Mouse (Mus musculus) lung, adult 2 months (tissue): ENCODE data around the gene Gm20388. TPM values are rescaled to one million over a fixed set of nuclear protein-coding genes. Genes with fewer than 3 reads are reported as not detected.

Source experiments
- DNase-seq: peaks from one replicate; pipeline ENCODE4 v3.0.0; 2022
- H3K4me1 ChIP-seq: fragments of 200-500 bp; 2 replicates; pipeline ENCODE4 v1.6.1; 2011; ENCODE audit warnings: low read length; ENCODE audit not compliant: control insufficient read depth, insufficient read depth
- H3K4me3 ChIP-seq: fragments of 200-500 bp; replicated peaks from 2 replicates; pipeline ENCODE3; 2011; ENCODE audit warnings: low read depth, mild to moderate bottlenecking, control low read depth, low read length; ENCODE audit errors: extremely low read depth
- CTCF ChIP-seq: fragments of 200-500 bp; IDR thresholded peaks from 2 replicates; pipeline ENCODE4 v1.5.1; 2011; ENCODE audit warnings: mild to moderate bottlenecking, low read length, control low read depth; ENCODE audit not compliant: insufficient read depth
- POLR2A ChIP-seq: fragments of 200-500 bp; IDR thresholded peaks from 2 replicates; pipeline ENCODE4 v1.6.1; 2011; ENCODE audit warnings: low read depth, mild to moderate bottlenecking, control low read depth, low read length, borderline replicate concordance; ENCODE audit errors: extremely low read depth
- WGBS: fragments of 180-500 bp; shearing (Covaris S2); methylation state at CpG from one replicate; pipeline ENCODE4 v1.1.7; 2018; 5-methylcytosine and 5-hydroxymethylcytosine counted together
- polyA plus RNA-seq: library from polyadenylated mRNA; depleted of rRNA; stranded (reverse); fragments of >200 nt; gene quantifications from 2 replicates; pipeline ENCODE4 v1.2.3, GENCODE M21; 2012

The Gm20388 gene
- polyA plus RNA-seq, 1 experiment = 67.8 TPM

DNA sequence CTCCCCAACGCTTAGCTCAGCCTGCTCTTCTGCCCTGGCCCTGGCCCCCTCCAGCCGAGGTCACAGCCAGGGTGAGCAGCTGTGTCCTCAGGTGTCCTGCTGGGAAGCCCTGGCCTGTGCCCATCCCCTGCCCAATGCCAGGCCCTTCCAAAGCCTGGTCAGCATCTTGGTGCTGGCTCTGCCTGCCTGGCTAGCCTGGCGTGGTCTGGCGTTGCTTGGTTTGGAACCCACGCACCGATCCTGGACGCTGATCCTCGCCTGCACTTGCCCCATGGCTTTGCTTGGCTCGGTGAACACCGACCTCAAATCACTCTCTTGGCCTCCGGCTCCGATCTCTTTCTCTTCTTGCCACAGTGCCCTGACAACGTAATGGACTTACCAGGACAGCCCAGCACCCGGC, 152.1 kb downstream of the Gm20388 start:
- H3K4me1 ChIP-seq = no peaks in the 10 kb centered on the region
- no peak for DNase-seq
- no peak overlapping the region for H3K4me3 ChIP-seq
- no peak for TF ChIP-seq CTCF
- no peak for TF ChIP-seq POLR2A
- WGBS = 87% methylated on average over 14 of the region's 14 CpGs

DNA sequence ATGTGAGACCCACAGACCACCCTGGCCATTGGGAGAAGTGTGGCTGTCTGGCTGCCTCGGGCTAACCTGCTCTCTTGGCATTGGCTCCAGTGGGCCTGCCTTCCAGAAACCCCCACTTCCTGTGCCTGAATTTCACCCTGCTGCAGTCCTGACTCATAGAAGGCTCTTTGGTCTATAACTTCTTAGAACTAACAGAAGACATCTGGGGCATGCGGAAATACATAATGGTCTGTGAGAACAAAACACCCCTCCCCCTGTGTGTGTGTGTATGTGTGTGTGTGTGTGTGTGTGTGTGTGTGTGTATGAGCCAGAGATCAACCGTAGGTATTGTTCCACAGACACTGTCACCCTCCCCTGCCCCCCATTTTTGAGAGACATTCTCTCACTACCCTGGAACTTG, 152.7 kb downstream of the Gm20388 start:
- TF ChIP-seq CTCF (no peak), POLR2A (no peak)
- 70% methylated on average over 3 of the region's 3 CpGs for WGBS
- DNase-seq = no peak
- Histone ChIP-seq H3K4me1 (no peaks in the 10 kb centered on the region), H3K4me3 (no peak overlapping the region)

DNA sequence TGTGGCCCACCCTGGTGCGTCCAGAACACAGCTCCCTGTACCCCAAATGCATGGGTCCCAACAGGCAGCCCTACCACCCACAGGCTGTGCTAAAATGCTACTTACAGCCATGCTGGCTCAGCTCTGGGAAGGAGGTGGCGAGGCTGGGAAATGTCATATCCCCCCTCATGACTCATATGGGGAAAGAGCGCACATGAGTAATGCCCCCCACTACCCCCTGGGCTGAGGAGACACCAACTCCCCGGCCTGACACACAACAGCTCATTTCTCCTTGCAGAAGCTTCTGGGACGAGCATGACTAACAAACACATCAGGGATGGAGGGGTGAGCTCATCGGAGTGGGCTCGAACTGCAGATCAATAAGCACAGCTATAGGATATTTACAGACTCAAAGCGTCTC, 155.0 kb downstream of the Gm20388 start:
- Histone ChIP-seq H3K4me3 (no peak overlapping the region), H3K4me1 (no peaks in the 10 kb centered on the region)
- DNase-seq = no peak
- TF ChIP-seq CTCF (no peak), POLR2A (no peak)
- WGBS = 91% methylated on average over 8 of the region's 8 CpGs

DNA sequence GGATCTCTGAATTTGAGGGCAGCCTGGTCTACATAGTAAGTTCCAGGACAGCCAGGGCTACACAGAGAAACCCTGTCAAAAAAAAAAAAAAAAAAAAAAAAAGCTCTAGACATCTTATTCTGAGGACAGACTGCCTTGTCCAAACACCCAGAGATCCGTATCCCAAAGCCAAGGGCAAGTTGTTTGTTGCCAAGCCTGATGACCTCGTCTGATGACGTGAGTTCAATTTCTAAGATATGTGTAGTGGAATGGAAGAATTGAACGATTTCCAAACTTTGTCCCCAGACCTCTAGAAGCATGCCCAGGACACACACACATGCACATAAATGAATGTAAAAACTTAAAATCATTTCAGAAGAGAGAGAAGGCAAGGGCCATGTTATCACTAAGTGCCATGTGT, 155.6 kb downstream of the Gm20388 start:
- DNase-seq = no peak
- no peaks in the 10 kb centered on the region for H3K4me1 ChIP-seq
- WGBS = 61% methylated on average over 4 of the region's 4 CpGs

DNA sequence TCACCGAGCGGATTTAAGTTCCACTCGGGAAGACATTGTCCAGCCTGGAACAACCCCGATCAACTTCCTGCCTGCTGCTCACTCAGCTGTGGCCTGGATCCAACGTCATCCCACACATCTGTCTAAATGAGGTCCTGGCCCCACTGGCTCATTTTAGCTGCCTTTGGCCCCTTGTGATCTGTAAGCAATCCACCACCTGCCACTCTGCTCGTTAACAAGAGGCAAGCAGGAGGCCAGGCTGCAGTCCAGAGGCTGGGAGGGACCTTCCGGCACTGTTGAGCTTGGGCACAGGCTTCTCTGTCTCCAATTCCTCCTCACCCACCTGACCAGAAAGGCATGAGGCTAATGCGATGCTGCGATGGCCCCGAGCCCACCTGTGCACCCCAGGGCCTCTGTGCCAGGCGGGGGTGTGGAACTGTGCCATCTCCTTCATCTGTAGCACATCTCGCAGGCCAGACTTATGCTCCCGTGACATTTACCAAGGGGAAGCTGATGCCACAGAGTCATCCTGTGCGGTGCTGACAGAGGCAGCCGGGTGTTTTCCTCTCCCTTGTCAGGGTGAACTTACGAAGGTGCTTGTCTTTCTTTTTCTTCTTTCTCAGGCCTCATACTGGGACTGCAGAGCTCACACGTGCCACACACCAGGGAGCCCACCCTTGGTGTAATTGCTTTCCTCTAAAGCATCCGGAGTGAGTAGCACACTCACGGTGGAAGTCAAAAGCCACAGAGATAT, 157.5 kb downstream of the Gm20388 start:
- H3K4me1 ChIP-seq = no peaks in the 10 kb centered on the region
- TF ChIP-seq CTCF (no peak), POLR2A (no peak)
- peak; percentile 23 for DNase-seq
- H3K4me3 ChIP-seq = no peak overlapping the region
- 47% methylated on average over 19 of the region's 19 CpGs for WGBS

More for the DNA sequence above, 155.6 kb downstream of the Gm20388 start:
- TF ChIP-seq POLR2A (no peak), CTCF (no peak)
- H3K4me3 ChIP-seq = no peak overlapping the region

DNA sequence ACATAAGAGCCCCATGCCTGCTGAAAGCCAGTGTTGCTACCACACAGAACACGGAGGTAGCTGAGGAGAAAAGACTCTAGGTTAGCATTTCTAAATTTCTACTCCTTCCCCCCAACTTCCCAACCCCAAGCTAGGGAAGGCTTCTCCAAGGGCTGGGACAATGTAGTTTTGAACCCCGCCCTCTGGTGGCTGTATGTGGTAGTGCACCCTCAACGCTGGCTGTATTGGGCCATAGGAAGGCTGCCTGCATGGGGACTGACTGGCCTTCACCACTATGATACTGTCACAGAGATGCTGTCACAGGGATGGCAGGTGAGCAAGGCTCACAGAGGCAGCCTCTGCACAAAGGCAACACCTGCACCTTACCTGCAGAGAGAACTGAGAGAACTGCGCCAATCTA, 161.0 kb downstream of the Gm20388 start:
- peak; percentile 79 for DNase-seq
- no peak for TF ChIP-seq POLR2A
- TF ChIP-seq CTCF = peak; percentile 92
- Histone ChIP-seq H3K4me3 (no peak overlapping the region), H3K4me1 (no peaks in the 10 kb centered on the region)
- 26% methylated on average over 4 of the region's 4 CpGs for WGBS

DNA sequence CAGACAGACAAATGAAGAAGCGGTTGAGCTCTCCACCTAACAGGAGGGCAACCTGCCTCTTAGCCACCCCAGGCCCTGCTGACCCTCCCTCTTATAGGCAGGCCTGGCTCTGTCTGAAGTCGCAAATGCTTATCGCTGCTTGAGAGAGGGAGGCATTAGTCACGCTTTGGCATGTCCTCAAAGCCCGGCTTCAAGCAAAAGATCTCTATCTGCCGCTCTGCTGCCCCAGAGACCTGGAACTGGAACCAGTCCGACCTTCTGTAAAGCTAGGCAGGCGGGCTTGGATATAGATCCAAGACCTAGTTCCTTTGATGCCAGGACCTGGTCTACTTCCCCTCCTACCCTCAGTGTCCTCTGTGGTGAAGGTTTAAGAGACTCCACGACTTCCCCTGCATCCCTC, 161.6 kb downstream of the Gm20388 start:
- 68% methylated on average over 9 of the region's 9 CpGs for WGBS
- no peak for TF ChIP-seq CTCF
- TF ChIP-seq POLR2A = no peak
- no peaks in the 10 kb centered on the region for H3K4me1 ChIP-seq
- no peak overlapping the region for H3K4me3 ChIP-seq
- DNase-seq = no peak

DNA sequence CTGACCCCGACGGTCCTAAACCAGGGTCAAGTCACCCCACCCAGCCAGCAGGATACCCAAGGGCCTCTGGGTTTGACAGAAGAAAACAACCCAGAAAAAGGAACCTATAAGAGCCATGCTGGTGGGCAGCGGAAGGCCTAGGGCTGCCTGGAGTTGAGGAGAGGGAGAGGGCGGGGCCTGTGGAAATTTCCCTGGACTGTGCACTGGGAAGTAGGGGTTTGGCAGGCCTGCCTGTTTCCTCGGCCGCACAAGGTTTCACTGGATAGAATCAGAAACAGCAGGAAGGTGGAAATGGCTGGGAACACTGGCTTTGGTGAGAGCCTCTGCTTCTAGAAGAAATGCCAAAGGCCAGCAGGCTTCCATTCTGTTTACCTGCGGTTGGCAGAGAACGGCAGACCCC, 162.2 kb downstream of the Gm20388 start:
- Histone ChIP-seq H3K4me3 (no peak overlapping the region), H3K4me1 (no peaks in the 10 kb centered on the region)
- TF ChIP-seq POLR2A = no peak
- no peak for TF ChIP-seq CTCF
- DNase-seq = no peak
- WGBS = 76% methylated on average over 8 of the region's 8 CpGs

DNA sequence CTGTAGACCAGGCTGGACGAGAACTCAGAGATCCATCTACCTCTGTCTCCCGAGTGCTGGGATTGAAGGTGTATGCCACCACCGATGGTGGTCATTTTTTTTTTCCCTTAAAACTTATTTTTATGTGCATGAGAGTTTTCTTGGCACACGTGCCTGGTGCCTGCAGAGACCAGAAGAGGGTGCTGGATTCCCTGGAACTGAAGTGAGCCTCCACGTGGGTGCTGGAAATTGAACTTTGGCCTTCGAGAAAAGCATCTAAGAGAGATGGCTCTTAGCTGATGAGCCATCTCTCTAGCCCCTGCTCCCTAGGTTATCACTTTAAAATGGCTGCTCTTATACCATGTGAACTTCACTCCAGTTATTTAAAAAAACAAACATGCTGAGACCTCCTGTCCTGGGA, 163.9 kb downstream of the Gm20388 start:
- no peak for TF ChIP-seq CTCF
- no peak for TF ChIP-seq POLR2A
- H3K4me1 ChIP-seq = no peaks in the 10 kb centered on the region; the same call in 1 of the 2 replicates
- no peak for DNase-seq
- H3K4me3 ChIP-seq = no peak overlapping the region
- 71% methylated on average over 6 of the region's 6 CpGs for WGBS

DNA sequence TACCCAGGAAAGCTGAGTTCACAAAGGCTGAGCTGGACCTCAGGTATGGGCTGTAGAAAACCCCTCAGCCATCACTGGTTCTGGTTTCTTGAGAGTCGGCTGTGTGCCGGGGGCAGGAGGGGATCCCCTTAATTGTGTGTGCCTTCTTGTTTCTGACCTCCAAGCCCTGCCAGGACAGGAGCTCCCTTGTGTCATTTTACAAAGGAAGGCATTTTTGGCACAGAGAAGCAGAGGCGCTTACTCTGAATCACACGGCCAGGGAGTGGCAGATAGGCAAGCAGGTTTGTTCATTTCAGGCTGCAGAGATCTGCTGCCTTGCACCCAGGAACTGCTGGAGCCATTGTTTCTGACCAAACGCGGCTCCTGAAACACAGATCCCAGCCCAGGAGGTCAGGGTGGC, 164.7 kb downstream of the Gm20388 start:
- Histone ChIP-seq H3K4me3 (no peak overlapping the region), H3K4me1 (no peaks in the 10 kb centered on the region; the same call in 1 of the 2 replicates)
- DNase-seq = no peak
- 66% methylated on average over 6 of the region's 6 CpGs for WGBS
- no peak for TF ChIP-seq POLR2A
- no peak for TF ChIP-seq CTCF

DNA sequence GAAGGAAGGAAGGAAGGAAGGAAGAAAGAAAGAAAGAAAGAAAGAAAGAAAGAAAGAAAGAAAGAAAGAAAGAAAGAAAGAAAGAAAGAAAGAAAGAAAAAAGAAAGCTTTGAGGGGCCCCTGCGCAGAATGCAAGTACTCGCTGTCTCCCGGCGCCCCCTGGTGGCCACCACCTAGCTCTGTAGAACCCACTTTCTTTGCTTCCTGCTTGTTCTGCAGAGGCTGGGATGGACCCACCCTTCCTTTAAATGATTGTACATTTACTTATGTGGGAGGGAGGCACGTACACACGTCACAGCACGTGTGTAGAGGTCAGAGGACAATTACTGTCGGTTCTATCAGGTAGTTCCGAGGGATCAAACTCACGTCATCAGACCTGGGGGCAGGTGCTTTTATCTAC, 167.4 kb downstream of the Gm20388 start:
- DNase-seq = peak; percentile 69

More for the DNA sequence above, 167.4 kb downstream of the Gm20388 start:
- no peaks in the 10 kb centered on the region; the same call in 1 of the 2 replicates for H3K4me1 ChIP-seq
- TF ChIP-seq POLR2A = no peak
- peak; percentile 71 for TF ChIP-seq CTCF
- no peak overlapping the region for H3K4me3 ChIP-seq
- 9% methylated on average over 10 of the region's 10 CpGs for WGBS
